Mouse (Mus musculus) spleen, postnatal 36 days (tissue): ENCODE data around the gene Hnrnph1.
A peak's percentile ranks its signal among the peaks of the same experiment; 100 is the strongest.

Experiments
- DNase-seq, 2 experiments: peaks; one replicate each; pipeline ENCODE4 v3.0.0; 2022; ENCODE audit warnings: low spot score in 2 of 2, mixed read lengths in 1 of 2

The Hnrnph1 gene

GRCm38 (mm10) chr11:50373086-50373485 is 3.7 kb upstream of the Hnrnph1 start:
- no peak for DNase-seq

- DNase-seq: no peak
Measured at GRCm38 (mm10) chr11:50373621-50374020, 3.2 kb upstream of the Hnrnph1 start.

GRCm38 (mm10) chr11:50374286-50375015 is 2.3 kb upstream of the Hnrnph1 start:
- DNase-seq: no peak

GRCm38 (mm10) chr11:50375421-50375820 is 1.4 kb upstream of the Hnrnph1 start:
- no peak for DNase-seq

GRCm38 (mm10) chr11:50376156-50376790 is 517 bp upstream of the Hnrnph1 start:
- DNase-seq: no peak

- DNase-seq: peak; percentile 81 to 83
Measured at GRCm38 (mm10) chr11:50377892-50378684, 1.3 kb downstream of the Hnrnph1 start.

GRCm38 (mm10) chr11:50379023-50379752 is 2.4 kb downstream of the Hnrnph1 start:
- DNase-seq: no peak

GRCm38 (mm10) chr11:50381311-50381710 is 4.5 kb downstream of the Hnrnph1 start:
- no peak for DNase-seq

GRCm38 (mm10) chr11:50387167-50387679 is 10.4 kb downstream of the Hnrnph1 start:
- DNase-seq: no peak

- DNase-seq: no peak
Measured at GRCm38 (mm10) chr11:50387697-50388096, 10.9 kb downstream of the Hnrnph1 start.

- no peak for DNase-seq
Measured at GRCm38 (mm10) chr11:50388217-50388929, 11.6 kb downstream of the Hnrnph1 start.

- DNase-seq: no peak
Measured at GRCm38 (mm10) chr11:50389011-50389410, 12.2 kb downstream of the Hnrnph1 start.

GRCm38 (mm10) chr11:50389616-50390015 is 12.8 kb downstream of the Hnrnph1 start:
- DNase-seq: no peak

- DNase-seq: no peak
Measured at GRCm38 (mm10) chr11:50391272-50391960, 14.6 kb downstream of the Hnrnph1 start.

- no peak for DNase-seq
Measured at GRCm38 (mm10) chr11:50393306-50393705, 16.5 kb downstream of the Hnrnph1 start.

GRCm38 (mm10) chr11:50394731-50395130 is 17.9 kb downstream of the Hnrnph1 start:
- no peak for DNase-seq

GRCm38 (mm10) chr11:50396766-50397307 is 20.0 kb downstream of the Hnrnph1 start:
- no peak for DNase-seq

- no peak for DNase-seq
Measured at GRCm38 (mm10) chr11:50397316-50397715, 20.5 kb downstream of the Hnrnph1 start.

GRCm38 (mm10) chr11:50398803-50399202 is 22.0 kb downstream of the Hnrnph1 start:
- DNase-seq: no peak

- DNase-seq: no peak
Measured at GRCm38 (mm10) chr11:50402481-50402880, 25.7 kb downstream of the Hnrnph1 start.
